ENCODE assay signal across 13 mouse cellular contexts in the genomic region with DNA sequence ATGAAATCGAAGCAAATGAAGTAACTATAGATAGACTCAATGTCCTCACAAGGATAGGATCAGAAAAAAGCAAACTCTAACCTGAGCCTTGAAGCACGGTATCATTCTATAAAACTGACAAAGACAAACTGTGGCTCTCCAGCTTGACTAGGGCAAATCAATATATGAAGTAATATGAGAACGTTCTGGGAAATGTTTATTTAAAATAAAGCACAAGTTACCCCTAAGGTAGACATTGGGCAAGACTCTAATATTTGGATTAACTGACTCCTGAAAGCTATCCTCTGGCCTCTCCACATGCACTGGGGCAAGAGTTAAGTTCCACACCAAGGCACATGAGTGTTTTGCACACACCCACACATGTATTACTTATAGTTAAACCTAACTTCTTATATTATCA.
"Had no signal": no experiment of that assay in that cellular context is flagged by ENCODE, and none has a peak within 500 bp of the region (broad histone marks: within the 10 kb centered on the region; RNA-seq: fewer than 3 reads in every experiment).

No protein-coding gene starts in this region.

- H3K9me3 ChIP-seq: kidney, embryonic 15.5 days; limb, embryonic 13.5 days; midbrain, embryonic 10.5 days; neural tube, embryonic 12.5 days had no signal

- H3K4me1 ChIP-seq: kidney, embryonic 15.5 days; limb, embryonic 13.5 days; midbrain, embryonic 10.5 days; neural tube, embryonic 12.5 days had no signal

- H3K36me3 ChIP-seq: kidney, embryonic 15.5 days; limb, embryonic 13.5 days; midbrain, embryonic 10.5 days; neural tube, embryonic 12.5 days had no signal

- H3K27me3 ChIP-seq: kidney, embryonic 15.5 days; limb, embryonic 13.5 days; neural tube, embryonic 12.5 days had no signal

- H3K9ac ChIP-seq: kidney, embryonic 15.5 days; limb, embryonic 13.5 days; liver, embryonic 14.5 days; lung, embryonic 14.5 days; neural tube, embryonic 12.5 days had no signal

- DNase-seq: kidney, postnatal 14 days; left cerebral cortex, postnatal 4 days; lung, embryonic 14.5 days; lung, postnatal 10 days; lung, postnatal 4 days; midbrain, embryonic 14.5 days; thymus, postnatal 4 days had no signal

- H3K4me2 ChIP-seq: kidney, embryonic 15.5 days; limb, embryonic 13.5 days; lung, embryonic 14.5 days; neural tube, embryonic 12.5 days had no signal

- H3K27ac ChIP-seq: kidney, embryonic 15.5 days; limb, embryonic 13.5 days; liver, embryonic 14.5 days; midbrain, embryonic 10.5 days; neural tube, embryonic 12.5 days; stomach, postnatal 0 days had no signal

- H3K4me3 ChIP-seq: kidney, embryonic 15.5 days; limb, embryonic 13.5 days; midbrain, embryonic 10.5 days; neural tube, embryonic 12.5 days had no signal
